Mouse (Mus musculus) hindbrain, postnatal 0 days (tissue): Measurements from ENCODE around the gene Trim5. TPM values are rescaled to one million over a fixed set of nuclear protein-coding genes. Genes with fewer than 3 reads are reported as not detected.
"Not testable (repeated sequence)": the region's sequence is repeated elsewhere in the genome, so short reads cannot be mapped to it uniquely, and the experiment has no call there.

Experiments
- ATAC-seq: fragments of 200-750 bp; cut with Nextera tagmentation; 2 replicates; pipeline ENCODE4 v1.8.0; 2017; ENCODE audit warnings: mild to moderate bottlenecking, moderate TSS enrichment, moderate library complexity
- DNase-seq: peaks from one replicate; pipeline ENCODE4 v3.0.0-alpha.2; 2015; ENCODE audit warnings: low spot score
- H3K27ac ChIP-seq: fragments of 300-500 bp; sonication (generic); 2 replicates; pipeline ENCODE4 v1.5.1; 2014; ENCODE audit warnings: mild to moderate bottlenecking
- H3K27me3 ChIP-seq: fragments of 300-500 bp; sonication (generic); 2 replicates; pipeline ENCODE4 v1.6.1; 2014; ENCODE audit warnings: low read length, mixed read lengths; ENCODE audit not compliant: insufficient read depth
- H3K36me3 ChIP-seq: fragments of 300-500 bp; sonication (generic); 2 replicates; pipeline ENCODE4 v1.6.1; 2014; ENCODE audit warnings: low read length, mixed read lengths; ENCODE audit not compliant: insufficient read depth
- H3K4me1 ChIP-seq: fragments of 300-500 bp; sonication (generic); 2 replicates; pipeline ENCODE4 v1.6.1; 2014; ENCODE audit warnings: antibody characterized with exemption, low read length, mixed read lengths; ENCODE audit not compliant: insufficient read depth
- H3K4me2 ChIP-seq: fragments of 300-500 bp; sonication (generic); 2 replicates; pipeline ENCODE4 v1.6.1; 2014; ENCODE audit warnings: low read depth, mild to moderate bottlenecking, low read length, moderate library complexity, mixed read lengths
- H3K4me3 ChIP-seq: fragments of 300-500 bp; sonication (generic); 2 replicates; pipeline ENCODE4 v1.5.1; 2014; ENCODE audit warnings: low read length
- H3K9ac ChIP-seq: fragments of 300-500 bp; sonication (generic); replicated peaks from 2 replicates; pipeline ENCODE4 v1.6.1; 2014; ENCODE audit warnings: mild to moderate bottlenecking, low read length, moderate library complexity, mixed read lengths
- H3K9me3 ChIP-seq: fragments of 300-500 bp; sonication (generic); 2 replicates; pipeline ENCODE4 v1.6.1; 2016; ENCODE audit warnings: low read length, mixed read lengths
- CTCF ChIP-seq: IDR thresholded peaks from 2 replicates; pipeline ENCODE4 v1.5.1; 2016; ENCODE audit warnings: antibody characterized with exemption, control low read depth, low read depth
- WGBS: fragments of 180-500 bp; shearing (Covaris S2); extraction: QIAGEN DNeasy Blood & Tissue Kit; methylation state at CpG from one replicate; pipeline ENCODE4 v1.1.7; 2014; 5-methylcytosine and 5-hydroxymethylcytosine counted together
- polyA plus RNA-seq: library from polyadenylated mRNA; unstranded; fragments of >200 nt; fragmentation: Nextera tagmentation; extraction: Ambion mirVana; gene quantifications from 2 replicates; pipeline ENCODE4 v1.2.1, GENCODE M21; 2015
- total RNA-seq: library from RNA; depleted of rRNA; stranded (reverse); fragments of >200 nt; gene quantifications from 2 replicates; pipeline ENCODE4 v1.2.3, GENCODE M21; 2014

Gene Trim5
- total and polyA plus RNA-seq, 2 experiments from 2014 or later: 0.16 to 0.25 TPM

DNA sequence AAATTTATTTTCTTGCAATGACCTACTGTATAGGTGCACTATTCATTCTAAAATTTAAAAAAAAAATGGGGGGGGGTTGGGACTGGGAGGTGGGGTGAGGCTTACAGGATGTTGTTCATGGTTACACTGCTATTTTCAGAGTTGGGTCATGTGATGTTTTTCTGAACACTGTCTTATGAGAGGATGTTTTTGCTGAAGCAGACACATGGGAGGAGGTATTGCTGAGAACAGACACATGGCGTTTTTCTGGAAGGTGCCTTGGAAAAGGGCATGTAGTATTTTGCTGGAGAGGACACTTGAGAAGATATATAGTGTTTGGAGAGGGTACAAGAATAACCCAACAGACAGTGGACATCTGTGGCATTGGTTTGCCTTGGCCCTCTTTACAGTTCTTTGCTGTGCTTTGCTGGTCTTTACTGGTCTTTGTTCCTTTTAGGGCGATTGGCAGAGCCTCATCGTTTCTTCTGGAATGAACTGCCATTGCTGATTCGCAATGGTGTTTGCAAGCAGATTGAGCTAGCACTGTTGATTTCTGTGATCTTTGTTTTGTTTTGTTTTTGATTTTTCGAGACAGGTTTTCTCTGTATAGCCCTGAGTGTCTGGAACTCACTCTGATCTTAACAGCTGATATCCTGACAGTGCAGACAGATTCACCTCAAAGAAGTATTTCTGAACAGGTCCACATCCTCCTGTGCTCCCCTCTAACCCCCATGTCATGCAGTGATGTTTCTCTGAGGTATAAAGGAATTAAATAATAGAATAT, 3.9 kb upstream of the Trim5 start:
- ATAC-seq (no peak), DNase-seq (no peak)
- no peaks in the 10 kb centered on the region for H3K9me3 ChIP-seq
- no peaks in the 10 kb centered on the region for H3K36me3 ChIP-seq
- H3K4me1 ChIP-seq: no peaks in the 10 kb centered on the region
- no peak for TF ChIP-seq CTCF
- H3K4me3 ChIP-seq: no peak overlapping the region
- WGBS: 84% methylated on average over 5 of the region's 5 CpGs
- no peak overlapping the region for H3K4me2 ChIP-seq
- no peaks in the 10 kb centered on the region for H3K27me3 ChIP-seq
- H3K9ac ChIP-seq: no peak overlapping the region
- H3K27ac ChIP-seq: no peak overlapping the region

DNA sequence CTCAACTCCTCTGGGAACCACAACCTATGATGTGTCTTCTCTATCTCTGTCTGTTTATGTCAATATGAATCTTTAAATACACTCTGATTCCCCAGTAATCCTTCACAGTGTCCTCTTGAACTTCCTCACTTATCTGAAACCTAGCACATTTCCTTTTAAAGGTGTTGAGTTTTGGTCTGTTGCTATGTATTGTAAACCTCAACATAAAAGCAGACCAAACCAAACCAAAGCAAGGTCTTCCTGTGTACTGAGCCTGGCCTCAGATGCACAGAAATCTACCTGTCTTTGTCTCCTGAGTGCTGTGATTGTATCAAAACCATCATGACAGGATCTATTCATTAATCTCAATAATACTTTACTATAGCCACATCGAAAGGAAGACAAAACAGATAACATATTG, 2.7 kb upstream of the Trim5 start:
- Histone ChIP-seq H3K27me3 (no peaks in the 10 kb centered on the region), H3K4me1 (no peaks in the 10 kb centered on the region), H3K36me3 (no peaks in the 10 kb centered on the region), H3K9ac (no peak overlapping the region), H3K27ac (no peak overlapping the region), H3K4me2 (no peak overlapping the region), H3K4me3 (no peak overlapping the region), H3K9me3 (no peaks in the 10 kb centered on the region)
- no peak for TF ChIP-seq CTCF
- DNase-seq (no peak), ATAC-seq (no peak)
- 85% methylated on average over 1 of the region's 1 CpGs for WGBS

DNA sequence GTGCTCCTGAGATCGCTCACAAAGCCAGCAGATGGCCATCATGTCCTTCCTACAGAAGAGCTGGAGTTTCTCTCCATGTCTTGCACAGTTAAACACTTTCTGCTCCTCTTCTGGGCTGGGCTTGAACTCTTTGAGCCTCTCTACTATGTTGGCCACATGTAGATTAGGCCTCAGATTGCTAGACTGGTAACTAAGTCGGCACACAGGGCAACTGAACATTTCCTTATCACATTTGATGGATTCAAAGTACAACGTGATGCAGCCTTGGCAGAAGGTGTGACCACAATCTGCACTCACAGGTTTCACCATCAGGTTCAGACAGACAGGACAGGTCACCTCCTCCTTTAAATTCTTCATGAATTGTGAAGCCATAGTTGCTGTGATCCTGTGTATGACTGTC, 8.5 kb downstream of the Trim5 start:
- H3K9me3 ChIP-seq, H3K27ac ChIP-seq, H3K4me3 ChIP-seq, H3K4me2 ChIP-seq, H3K27me3 ChIP-seq, H3K9ac ChIP-seq, H3K36me3 ChIP-seq, DNase-seq, H3K4me1 ChIP-seq, ATAC-seq: not testable (repeated sequence)
- 71% methylated on average over 3 of the region's 3 CpGs for WGBS

DNA sequence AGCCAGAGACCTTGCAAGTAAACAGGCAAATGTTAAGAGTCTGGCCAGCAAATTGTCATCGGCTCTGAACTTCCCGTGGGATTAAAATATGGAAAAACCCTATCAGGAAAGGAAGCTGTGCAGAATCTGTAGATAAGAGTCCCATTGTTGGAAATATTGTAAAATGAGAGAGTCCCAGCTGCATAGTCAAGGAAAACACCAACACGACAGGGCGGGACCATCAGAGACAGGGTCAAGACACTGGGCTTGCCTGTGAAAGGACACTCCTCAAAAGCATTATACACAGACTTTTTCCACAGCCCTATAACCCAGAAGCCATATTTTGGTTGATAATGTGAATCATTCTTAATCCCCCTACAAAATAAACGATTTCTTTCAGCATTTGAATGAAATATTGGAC, 22.6 kb downstream of the Trim5 start:
- H3K9ac ChIP-seq, H3K4me2 ChIP-seq, H3K4me3 ChIP-seq, H3K27ac ChIP-seq, H3K36me3 ChIP-seq, ATAC-seq, H3K9me3 ChIP-seq, H3K27me3 ChIP-seq, DNase-seq, H3K4me1 ChIP-seq: not testable (repeated sequence)
- 74% methylated on average over 2 of the region's 5 CpGs for WGBS

DNA sequence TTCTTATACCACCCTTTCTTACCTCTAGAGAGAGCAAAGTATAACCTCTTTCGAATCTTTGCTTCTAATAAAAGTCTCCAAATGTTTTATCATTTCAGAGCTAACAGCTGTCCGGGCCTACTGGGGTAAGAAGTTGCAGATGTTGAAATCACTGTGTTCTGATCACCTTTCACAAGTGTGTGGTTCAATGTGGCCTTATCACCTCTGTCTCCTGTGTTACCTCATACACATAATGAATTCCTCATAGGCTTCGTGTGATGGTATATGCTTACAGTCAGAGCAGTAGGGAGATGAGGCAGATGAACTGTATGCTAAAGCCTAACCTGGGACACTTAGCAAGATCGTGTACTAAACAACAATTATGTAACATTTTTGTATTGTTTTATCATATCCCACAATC, 27.5 kb downstream of the Trim5 start:
- H3K4me1 ChIP-seq, H3K9ac ChIP-seq, H3K4me3 ChIP-seq, H3K27me3 ChIP-seq, ATAC-seq, H3K27ac ChIP-seq, H3K36me3 ChIP-seq, H3K9me3 ChIP-seq, DNase-seq, H3K4me2 ChIP-seq: not testable (repeated sequence)
- 92% methylated on average over 4 of the region's 4 CpGs for WGBS

DNA sequence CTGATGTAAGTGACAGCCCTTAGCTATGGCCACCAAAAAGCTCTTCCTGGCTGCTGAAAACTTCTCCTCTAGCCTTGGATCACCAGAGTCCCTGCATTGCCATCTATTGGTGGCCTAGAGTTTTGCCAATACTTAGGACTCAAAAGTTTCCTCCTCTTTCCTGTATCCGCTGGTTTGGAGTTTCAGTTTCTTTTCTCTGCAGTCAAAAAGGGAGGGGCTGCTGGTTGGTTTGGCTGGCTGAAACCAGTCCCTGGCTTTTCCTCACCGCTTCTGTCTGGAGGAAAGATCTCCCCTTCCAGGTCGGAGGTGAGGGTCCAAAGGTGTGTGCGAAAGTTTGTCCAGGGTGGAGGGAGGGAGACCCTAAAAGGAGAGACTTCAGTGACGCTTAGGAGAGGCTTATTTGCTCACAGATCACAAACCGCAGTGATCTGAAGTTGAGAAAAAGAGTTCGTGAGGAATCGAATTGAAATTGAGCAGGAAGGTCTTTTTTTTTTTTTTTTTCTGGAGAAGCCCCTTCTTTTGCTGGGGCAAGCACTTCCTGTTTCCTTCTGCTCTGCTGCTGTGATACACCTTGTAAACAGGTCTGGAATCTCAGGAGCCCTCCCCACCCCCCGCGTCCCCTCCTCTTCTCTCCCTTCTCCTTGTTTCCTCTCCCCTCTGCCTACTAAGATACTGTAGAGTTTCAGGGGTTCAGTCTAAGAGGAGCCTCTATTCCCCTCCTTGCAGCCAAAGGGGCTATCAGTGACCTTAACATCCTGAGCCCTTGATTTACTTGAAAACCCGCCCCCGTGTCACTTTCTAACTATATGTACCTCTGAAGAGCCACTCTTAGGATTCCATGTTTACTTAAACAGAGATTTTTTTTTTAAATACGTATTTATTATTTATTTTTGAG, 43.4 kb downstream of the Trim5 start, which contains the start of gene Trim34a:
Gene Trim34a, plus strand, starts transcription at position 171 of the 895 bp plus-strand sequence.
- Histone ChIP-seq H3K27ac (peak within 1 kb of the TSS; percentile 33), H3K9me3 (no peaks in the 10 kb centered on the region), H3K4me3 (peak within 1 kb of the TSS; percentile 40), H3K4me1 (no peaks in the 10 kb centered on the region), H3K36me3 (no peaks in the 10 kb centered on the region), H3K27me3 (no peaks in the 10 kb centered on the region), H3K4me2 (peak within 1 kb of the TSS; percentile 48), H3K9ac (no peak within 1 kb of the TSS; the same call in 1 of the 2 replicates)
- TF ChIP-seq CTCF: peak; percentile 70
- WGBS: 10% methylated on average over 13 of the region's 13 CpGs
- peak; percentile 73 for DNase-seq
- ATAC-seq: peak; percentile 83

DNA sequence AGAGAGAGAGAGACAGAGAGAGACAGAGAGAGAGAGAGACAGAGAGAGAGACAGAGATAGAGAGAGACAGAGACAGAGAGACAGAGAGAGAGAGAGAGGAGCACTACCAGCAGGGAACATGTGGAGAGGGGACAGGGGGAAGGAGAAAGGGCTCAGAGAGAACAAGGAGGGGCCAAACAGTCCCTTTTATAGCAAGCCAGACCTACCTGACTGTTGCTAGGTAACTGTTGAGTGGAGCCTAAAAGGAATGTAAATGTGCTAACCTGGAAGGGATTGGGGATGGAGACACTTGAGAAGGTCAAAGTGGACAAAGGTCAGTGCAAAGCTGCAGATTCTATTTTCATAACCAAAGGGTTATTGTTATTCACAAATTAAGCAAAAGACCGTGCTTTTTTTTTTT, 44.3 kb downstream of the Trim5 start:
- 56% methylated on average over 1 of the region's 1 CpGs for WGBS
- no peaks in the 10 kb centered on the region for H3K27me3 ChIP-seq
- DNase-seq (no peak), ATAC-seq (no peak)
- no peak overlapping the region for H3K4me2 ChIP-seq
- H3K4me1 ChIP-seq: no peaks in the 10 kb centered on the region
- H3K9me3 ChIP-seq: no peaks in the 10 kb centered on the region
- H3K27ac ChIP-seq: no peak overlapping the region
- no peak overlapping the region for H3K4me3 ChIP-seq
- no peak for TF ChIP-seq CTCF
- H3K9ac ChIP-seq: no peak overlapping the region
- no peaks in the 10 kb centered on the region for H3K36me3 ChIP-seq
